Mouse (Mus musculus) activated CD4-positive, CD25-positive, alpha-beta regulatory T cell, adult 4 months (primary cell): ENCODE results near the gene Synj2. TPM values are rescaled to one million over a fixed set of nuclear protein-coding genes. Genes with fewer than 3 reads are reported as not detected.

Experiments used
- ATAC-seq: one replicate; pipeline ENCODE4 v1.8.0; 2017
- polyA plus RNA-seq, 2 experiments: library from polyadenylated mRNA; unstranded; fragments of 100-300 nt; shearing (Covaris generic); gene quantifications; one replicate each; pipeline ENCODE4 v1.2.1; 2017

Gene Synj2
- polyA plus RNA-seq, 2 experiments from 2014 or later, result 12.6 to 13.3 TPM

GRCm38 (mm10) chr17:6062793-6063192, 121.7 kb downstream of the Synj2 start:
- no peak for ATAC-seq

- no peak for ATAC-seq
Observed at GRCm38 (mm10) chr17:6063532-6063931, 122.5 kb downstream of the Synj2 start.

- no peak for ATAC-seq
Observed at GRCm38 (mm10) chr17:6066021-6066420, 124.9 kb downstream of the Synj2 start.

GRCm38 (mm10) chr17:6067613-6068012, 126.5 kb downstream of the Synj2 start:
- ATAC-seq, result no peak

GRCm38 (mm10) chr17:6069866-6070265, 128.8 kb downstream of the Synj2 start:
- ATAC-seq, result no peak

- ATAC-seq, result no peak
Observed at GRCm38 (mm10) chr17:6073405-6073804, 132.3 kb downstream of the Synj2 start.

GRCm38 (mm10) chr17:6079287-6080122, 138.4 kb downstream of the Synj2 start, which contains the start of the genes Serac1 and Gtf2h5:
Gene Serac1, minus strand, starts transcription at chr17:6079741.
Gene Gtf2h5, plus strand, starts transcription at chr17:6079786.
- ATAC-seq, result peak; percentile 97

DNA sequence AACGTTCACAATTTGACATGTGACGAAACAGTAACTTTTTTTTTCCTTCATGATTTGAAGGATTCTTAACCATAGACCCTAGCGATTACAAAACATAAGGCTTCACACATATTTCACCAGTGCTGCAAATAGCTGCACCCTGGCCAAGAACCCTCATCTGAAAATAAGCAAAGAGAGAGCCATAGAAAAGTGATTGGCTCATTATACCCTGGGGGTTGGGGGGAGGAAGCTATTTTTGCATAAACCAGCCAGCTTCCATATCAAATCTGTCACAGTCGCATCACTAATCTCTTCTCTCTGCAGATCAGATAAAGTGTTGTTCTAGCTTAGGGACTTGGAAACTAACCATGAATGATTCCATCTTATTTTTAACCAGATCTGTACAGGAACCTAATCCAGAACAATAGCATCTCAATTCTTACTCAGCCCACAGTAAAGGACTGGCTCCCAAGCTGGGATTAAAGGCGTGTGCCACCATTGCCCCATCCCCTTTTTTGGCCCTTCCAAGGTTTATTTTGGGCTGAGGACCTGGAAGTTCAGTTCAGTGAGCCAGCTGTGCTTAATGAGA, 142.3 kb downstream of the Synj2 start:
- no peak for ATAC-seq

- ATAC-seq, result no peak
Observed at GRCm38 (mm10) chr17:6091604-6092003, 150.5 kb downstream of the Synj2 start.

Other genes with a start within 250 kb of the Synj2 start
- gene Snx9, start 100.0 kb upstream of the Synj2 start, polyA plus RNA-seq, result 1 to 10 TPM; 4.8 to 7.7 TPM
- 1 to 10 TPM; 1.8 to 2.0 TPM for gene Serac1, start 138.5 kb downstream of the Synj2 start, polyA plus RNA-seq
- gene Gtf2h5, start 138.5 kb downstream of the Synj2 start, polyA plus RNA-seq, result 100 to 1,000 TPM in 1 of 2 experiments, 10 to 100 TPM in 1; 96.4 to 102 TPM
- gene Tulp4, start 165.2 kb downstream of the Synj2 start, polyA plus RNA-seq, result 10 to 100 TPM; 29.5 to 46.5 TPM